Mouse (Mus musculus) brain, embryonic 14.5 days (tissue): ENCODE data around the gene Egfl8. TPM values are rescaled to one million over a fixed set of nuclear protein-coding genes. Genes with fewer than 3 reads are reported as not detected.

Experiments used
- DNase-seq: peaks from one replicate; pipeline ENCODE4 v3.0.0-alpha.2; 2011; ENCODE audit warnings: low read depth
- CTCF ChIP-seq: fragments of 200-500 bp; IDR thresholded peaks from 2 replicates; pipeline ENCODE4 v1.5.1; 2012; ENCODE audit warnings: inconsistent platforms, mild to moderate bottlenecking, moderate library complexity, borderline replicate concordance; ENCODE audit not compliant: insufficient read depth, insufficient read length; ENCODE audit errors: extremely low read depth
- POLR2A ChIP-seq: fragments of 200-500 bp; IDR thresholded peaks from 2 replicates; pipeline ENCODE4 v1.6.1; 2012; ENCODE audit warnings: mild to moderate bottlenecking, inconsistent platforms, borderline replicate concordance; ENCODE audit not compliant: poor library complexity, insufficient read depth, insufficient read length, severe bottlenecking; ENCODE audit errors: extremely low read depth
- polyA plus RNA-seq: library from polyadenylated mRNA; depleted of rRNA; stranded (reverse); fragments of >200 nt; gene quantifications from 2 replicates; pipeline ENCODE4 v1.2.3, GENCODE M21; 2012; rRNA removed

Gene Egfl8
- polyA plus RNA-seq = 9.2 and 10.3 TPM in 2 replicates

- TF ChIP-seq POLR2A = no peak
- TF ChIP-seq CTCF = no peak
- DNase-seq = no peak
Observed at GRCm38 (mm10) chr17:34615871-34616270, at the start of gene Egfl8. Gene Egfl8, minus strand, starts transcription at chr17:34615971.

GRCm38 (mm10) chr17:34664472-34664871 lies 48.7 kb upstream of the Egfl8 start:
- DNase-seq = no peak
- no peak for TF ChIP-seq CTCF
- no peak for TF ChIP-seq POLR2A

- no peak for TF ChIP-seq POLR2A
- no peak for TF ChIP-seq CTCF
- DNase-seq = no peak
Observed at GRCm38 (mm10) chr17:34663558-34663957, 47.8 kb upstream of the Egfl8 start.

- TF ChIP-seq CTCF (no peak), POLR2A (no peak)
- no peak for DNase-seq
Observed at GRCm38 (mm10) chr17:34662978-34663377, 47.2 kb upstream of the Egfl8 start.

- TF ChIP-seq POLR2A (no peak), CTCF (no peak)
- DNase-seq = no peak
Observed at GRCm38 (mm10) chr17:34662468-34662867, 46.7 kb upstream of the Egfl8 start.

GRCm38 (mm10) chr17:34661121-34661591 lies 45.4 kb upstream of the Egfl8 start:
- DNase-seq = no peak
- TF ChIP-seq CTCF = no peak
- no peak for TF ChIP-seq POLR2A

- no peak for TF ChIP-seq POLR2A
- TF ChIP-seq CTCF = no peak
- no peak for DNase-seq
Observed at GRCm38 (mm10) chr17:34660259-34660820, 44.6 kb upstream of the Egfl8 start.

GRCm38 (mm10) chr17:34659897-34660214 lies 44.1 kb upstream of the Egfl8 start:
- DNase-seq = no peak
- no peak for TF ChIP-seq CTCF
- no peak for TF ChIP-seq POLR2A

GRCm38 (mm10) chr17:34659181-34659896 lies 43.6 kb upstream of the Egfl8 start:
- DNase-seq = no peak
- TF ChIP-seq CTCF (no peak), POLR2A (no peak)

- no peak for DNase-seq
- TF ChIP-seq POLR2A = no peak
- TF ChIP-seq CTCF = no peak
Observed at GRCm38 (mm10) chr17:34658591-34658990, 42.8 kb upstream of the Egfl8 start.

- TF ChIP-seq CTCF = no peak
- no peak for TF ChIP-seq POLR2A
- DNase-seq = no peak
Observed at GRCm38 (mm10) chr17:34658145-34658544, 42.4 kb upstream of the Egfl8 start.

GRCm38 (mm10) chr17:34657271-34657670 lies 41.5 kb upstream of the Egfl8 start:
- no peak for DNase-seq
- TF ChIP-seq CTCF = no peak
- TF ChIP-seq POLR2A = no peak

- TF ChIP-seq CTCF = no peak
- no peak for TF ChIP-seq POLR2A
- DNase-seq = no peak
Observed at GRCm38 (mm10) chr17:34656666-34657065, 40.9 kb upstream of the Egfl8 start.
